Mouse (Mus musculus) kidney, postnatal 0 days (tissue): ENCODE data around the gene Mybl2. TPM values are rescaled to one million over a fixed set of nuclear protein-coding genes. Genes with fewer than 3 reads are reported as not detected.

ENCODE experiments used
- ATAC-seq: fragments of 200-750 bp; cut with Nextera tagmentation; replicated peaks from 2 replicates; pipeline ENCODE4 v1.8.0; 2017; ENCODE audit warnings: low read depth, moderate number of reproducible peaks, moderate TSS enrichment, moderate library complexity; ENCODE audit not compliant: low FRiP score
- DNase-seq: peaks from one replicate; pipeline ENCODE4 v3.0.0-alpha.2; 2016; ENCODE audit warnings: low spot score
- H3K27ac ChIP-seq: fragments of 300-500 bp; sonication (generic); 2 replicates; pipeline ENCODE4 v1.5.1; 2014; ENCODE audit warnings: mild to moderate bottlenecking
- H3K27me3 ChIP-seq: fragments of 300-500 bp; sonication (generic); 2 replicates; pipeline ENCODE4 v1.6.1; 2014; ENCODE audit warnings: low read length, mixed read lengths; ENCODE audit not compliant: insufficient read depth
- H3K36me3 ChIP-seq: fragments of 300-500 bp; sonication (generic); 2 replicates; pipeline ENCODE4 v1.6.1; 2014; ENCODE audit warnings: low read length, mixed read lengths; ENCODE audit not compliant: insufficient read depth
- H3K4me1 ChIP-seq: fragments of 300-500 bp; sonication (generic); replicated peaks from 2 replicates; pipeline ENCODE4 v1.6.1; 2014; ENCODE audit warnings: antibody characterized with exemption, low read length, mixed read lengths; ENCODE audit not compliant: insufficient read depth
- H3K4me2 ChIP-seq: fragments of 300-500 bp; sonication (generic); 2 replicates; pipeline ENCODE4 v1.6.1; 2014; ENCODE audit warnings: mild to moderate bottlenecking, low read length, moderate library complexity, mixed read lengths
- H3K4me3 ChIP-seq: fragments of 300-500 bp; sonication (generic); replicated peaks from 2 replicates; pipeline ENCODE4 v1.5.1; 2014; ENCODE audit warnings: low read depth, low read length
- H3K9ac ChIP-seq: fragments of 300-500 bp; sonication (generic); 2 replicates; pipeline ENCODE4 v1.6.1; 2014; ENCODE audit warnings: low read depth, low read length
- H3K9me3 ChIP-seq: fragments of 300-500 bp; sonication (generic); replicated peaks from 2 replicates; pipeline ENCODE4 v1.6.1; 2016; ENCODE audit warnings: low read length, inconsistent platforms, mixed read lengths
- CTCF ChIP-seq: IDR thresholded peaks from 2 replicates; pipeline ENCODE4 v1.5.1; 2016; ENCODE audit warnings: antibody characterized with exemption, low read depth, mild to moderate bottlenecking, moderate library complexity
- WGBS: fragments of 180-500 bp; shearing (Covaris S2); extraction: QIAGEN DNeasy Blood & Tissue Kit; methylation state at CpG from one replicate; pipeline ENCODE4 v1.1.7; 2014; 5-methylcytosine and 5-hydroxymethylcytosine counted together
- microRNA-seq: library from miRNA; unstranded; fragments of <30 nt; microRNA quantifications from one replicate; pipeline ENCODE4, GENCODE M21; 2016
- polyA plus RNA-seq: library from polyadenylated mRNA; unstranded; fragments of >200 nt; fragmentation: Nextera tagmentation; extraction: Ambion mirVana; gene quantifications from 2 replicates; pipeline ENCODE4 v1.2.1, GENCODE M21; 2015

Mybl2 gene
- polyA plus RNA-seq, 1 experiment from 2014 or later, result 8.0 TPM

GRCm38 (mm10) chr2:163120626-163121352, 66.3 kb downstream of the Mybl2 start:
- Histone ChIP-seq H3K4me3 (no peak overlapping the region), H3K9me3 (no peaks in the 10 kb centered on the region), H3K4me2 (no peak overlapping the region), H3K27me3 (no peaks in the 10 kb centered on the region), H3K4me1 (0 out of 2 replicates have a peak, but pooled peaks cover 5% of the 10 kb centered on the region), H3K27ac (no peak overlapping the region), H3K9ac (no peak overlapping the region), H3K36me3 (no peaks in the 10 kb centered on the region)
- DNase-seq, result no peak
- WGBS, result 65% methylated on average over 15 of the region's 15 CpGs
- no peak for ATAC-seq
- no peak for TF ChIP-seq CTCF

- Histone ChIP-seq H3K27ac (no peak overlapping the region), H3K4me1 (0 out of 2 replicates have a peak, but pooled peaks cover 5% of the 10 kb centered on the region), H3K27me3 (no peaks in the 10 kb centered on the region), H3K4me2 (no peak overlapping the region), H3K4me3 (no peak overlapping the region), H3K36me3 (no peaks in the 10 kb centered on the region), H3K9me3 (no peaks in the 10 kb centered on the region), H3K9ac (no peak overlapping the region)
- no peak for TF ChIP-seq CTCF
- DNase-seq (no peak), ATAC-seq (no peak)
- 86% methylated on average over 3 of the region's 3 CpGs for WGBS
Observed at GRCm38 (mm10) chr2:163121353-163121660, 66.8 kb downstream of the Mybl2 start.

- H3K9me3 ChIP-seq, result no peaks in the 10 kb centered on the region
Observed at GRCm38 (mm10) chr2:163122319-163122718, 67.8 kb downstream of the Mybl2 start.

GRCm38 (mm10) chr2:163123496-163123895, 69.0 kb downstream of the Mybl2 start:
- Histone ChIP-seq H3K27ac (no peak overlapping the region), H3K4me2 (no peak overlapping the region), H3K36me3 (no peaks in the 10 kb centered on the region), H3K9ac (no peak overlapping the region), H3K4me3 (no peak overlapping the region), H3K4me1 (0 out of 2 replicates have a peak, but pooled peaks cover 5% of the 10 kb centered on the region), H3K9me3 (no peaks in the 10 kb centered on the region), H3K27me3 (no peaks in the 10 kb centered on the region)
- WGBS, result 77% methylated on average over 5 of the region's 5 CpGs
- DNase-seq (no peak), ATAC-seq (no peak)
- TF ChIP-seq CTCF, result no peak

More at GRCm38 (mm10) chr2:163122319-163122718, 67.8 kb downstream of the Mybl2 start:
- 14% methylated on average over 9 of the region's 9 CpGs for WGBS
- Histone ChIP-seq H3K9ac (no peak overlapping the region), H3K27ac (no peak overlapping the region), H3K4me2 (peak overlapping the region; percentile 43), H3K4me1 (0 out of 2 replicates have a peak, but pooled peaks cover 5% of the 10 kb centered on the region), H3K36me3 (no peaks in the 10 kb centered on the region), H3K4me3 (no peak overlapping the region), H3K27me3 (no peaks in the 10 kb centered on the region)
- TF ChIP-seq CTCF, result no peak
- ATAC-seq (peak; percentile 97), DNase-seq (peak; percentile 78)

GRCm38 (mm10) chr2:163130837-163131236, 76.3 kb downstream of the Mybl2 start:
- H3K9me3 ChIP-seq, result no peaks in the 10 kb centered on the region
- H3K4me3 ChIP-seq, result no peak overlapping the region
- no peak overlapping the region for H3K4me2 ChIP-seq
- 84% methylated on average over 5 of the region's 5 CpGs for WGBS
- no peak for DNase-seq
- no peak for TF ChIP-seq CTCF
- H3K27me3 ChIP-seq, result no peaks in the 10 kb centered on the region
- H3K36me3 ChIP-seq, result no peaks in the 10 kb centered on the region
- H3K27ac ChIP-seq, result no peak overlapping the region
- no peak overlapping the region for H3K9ac ChIP-seq
- no peaks in the 10 kb centered on the region for H3K4me1 ChIP-seq
- ATAC-seq, result no peak

GRCm38 (mm10) chr2:163132314-163132713, 77.8 kb downstream of the Mybl2 start:
- Histone ChIP-seq H3K4me1 (no peaks in the 10 kb centered on the region), H3K9ac (no peak overlapping the region), H3K27me3 (no peaks in the 10 kb centered on the region), H3K4me2 (no peak overlapping the region), H3K9me3 (no peaks in the 10 kb centered on the region), H3K36me3 (no peaks in the 10 kb centered on the region), H3K27ac (no peak overlapping the region), H3K4me3 (no peak overlapping the region)
- WGBS, result 76% methylated on average over 5 of the region's 5 CpGs
- no peak for DNase-seq
- no peak for TF ChIP-seq CTCF
- no peak for ATAC-seq

Small RNAs within 50 kb of the gene (microRNA-seq; reads per million reads assigned to microRNA genes)
- not detected for gene Gm22174
- not detected for gene Mir7003

Other genes starting within 250 kb of the Mybl2 start
- gene Srsf6, start 123.2 kb upstream of the Mybl2 start, polyA plus RNA-seq, result 146 and 152 TPM in 2 replicates
- gene L3mbtl1, start 111.2 kb upstream of the Mybl2 start, polyA plus RNA-seq, result 0.09 and 0.12 TPM in 2 replicates
- 23.5 and 24.3 TPM in 2 replicates for gene Sgk2, start 67.4 kb upstream of the Mybl2 start, polyA plus RNA-seq
- gene Ift52, start 37.3 kb upstream of the Mybl2 start, polyA plus RNA-seq, result 52.3 and 53.5 TPM in 2 replicates
- not detected in 2 replicates for gene Gtsf1l, start 33.2 kb downstream of the Mybl2 start, polyA plus RNA-seq
- gene Tox2, start 148.4 kb downstream of the Mybl2 start, polyA plus RNA-seq, result 0.61 and 1.1 TPM in 2 replicates